Mouse (Mus musculus) megakaryocyte progenitor cell, adult 5-6 weeks (primary cell): ENCODE measurements around the gene Dlx3. TPM values are rescaled to one million over a fixed set of nuclear protein-coding genes. Genes with fewer than 3 reads are reported as not detected.

Experiments used
- ATAC-seq: replicated peaks from 2 replicates; pipeline ENCODE4 v1.8.0; 2016; ENCODE audit warnings: mild to moderate bottlenecking, moderate TSS enrichment, inconsistent platforms; ENCODE audit not compliant: poor library complexity
- total RNA-seq, 2 experiments: library from RNA; stranded (forward) in 1 of 2; stranded (reverse) in 1 of 2; fragments of 157-497, 149-512 nt in 1 of 2; fragments of 200-1000 nt in 1 of 2; gene quantifications; 2 replicates each; pipeline versions ENCODE4 v1.2.3 to v1.2.4; 2015 to 2017

Dlx3 gene
- total RNA-seq, 2 experiments from 2014 or later = not detected

GRCm38 (mm10) chr11:95121161-95122099 is 1.5 kb downstream of the Dlx3 start:
- no peak for ATAC-seq

GRCm38 (mm10) chr11:95122100-95122489 is 2.2 kb downstream of the Dlx3 start:
- no peak for ATAC-seq

- no peak for ATAC-seq
Measured at GRCm38 (mm10) chr11:95125366-95125948, 5.5 kb downstream of the Dlx3 start.

- ATAC-seq = peak; percentile 46
Measured at GRCm38 (mm10) chr11:95126272-95127245, 6.6 kb downstream of the Dlx3 start.

GRCm38 (mm10) chr11:95128359-95128758 is 8.4 kb downstream of the Dlx3 start:
- ATAC-seq = no peak

GRCm38 (mm10) chr11:95130668-95131252 is 10.8 kb downstream of the Dlx3 start:
- no peak for ATAC-seq

- peak; percentile 57; the same call in 1 of the 2 replicates for ATAC-seq
Measured at GRCm38 (mm10) chr11:95133321-95133720, 13.4 kb downstream of the Dlx3 start.

- ATAC-seq = no peak
Measured at GRCm38 (mm10) chr11:95137281-95137680, 17.4 kb downstream of the Dlx3 start.

- no peak for ATAC-seq
Measured at GRCm38 (mm10) chr11:95139871-95140270, 20.0 kb downstream of the Dlx3 start.

- ATAC-seq = no peak
Measured at GRCm38 (mm10) chr11:95142258-95142657, 22.3 kb downstream of the Dlx3 start.

GRCm38 (mm10) chr11:95142980-95143575 is 23.2 kb downstream of the Dlx3 start:
- peak; percentile 63 for ATAC-seq

GRCm38 (mm10) chr11:95143663-95144062 is 23.7 kb downstream of the Dlx3 start:
- no peak for ATAC-seq

- no peak for ATAC-seq
Measured at GRCm38 (mm10) chr11:95144091-95144945, 24.4 kb downstream of the Dlx3 start.

- ATAC-seq = no peak
Measured at GRCm38 (mm10) chr11:95144946-95145483, 25.1 kb downstream of the Dlx3 start.

- peak; percentile 77 for ATAC-seq
Measured at GRCm38 (mm10) chr11:95145851-95146403, 26.0 kb downstream of the Dlx3 start, which contains the start of gene Dlx4. TSS of gene Dlx4 (minus strand) at chr11:95146263.

GRCm38 (mm10) chr11:95148754-95149153 is 28.8 kb downstream of the Dlx3 start:
- ATAC-seq = no peak

GRCm38 (mm10) chr11:95149462-95150268 is 29.7 kb downstream of the Dlx3 start:
- no peak for ATAC-seq
